Mouse (Mus musculus): ENCODE results near the gene Smarcd1. TPM values are rescaled to one million over a fixed set of nuclear protein-coding genes. Genes with fewer than 3 reads are reported as not detected.
"Not testable (repeated sequence)": the region's sequence is repeated elsewhere in the genome, so short reads cannot be mapped to it uniquely, and the experiment has no call there.

The Smarcd1 gene
- total RNA-seq, 2 experiments from 2014 or later = 134 to 148 TPM

- intact Hi-C loops (cut with DNase I) = loop anchor here (10.0 kb wide), 1 partner anchor 48 kb away; the partner anchor contains the start of gene Cers5
- DNase-seq = no peak
These were observed 24.6 kb downstream of the Smarcd1 start for GRCm38 (mm10) chr15:99726549-99726948.

- not testable (repeated sequence) for DNase-seq
- intact Hi-C loops (cut with DNase I) = loop anchor here (10.0 kb wide), 1 partner anchor 48 kb away; the partner anchor contains the start of gene Cers5
These were observed 25.1 kb downstream of the Smarcd1 start for GRCm38 (mm10) chr15:99727039-99727438.

- DNase-seq = no peak
- intact Hi-C loops (cut with DNase I) = loop anchor here (10.0 kb wide), 1 partner anchor 47 kb away; the partner anchor contains the start of gene Cers5
These were observed 25.6 kb downstream of the Smarcd1 start for GRCm38 (mm10) chr15:99727525-99727924.

GRCm38 (mm10) chr15:99728211-99728610 is 26.3 kb downstream of the Smarcd1 start:
- intact Hi-C loops (cut with DNase I) = loop anchor here (10.0 kb wide), 1 partner anchor 47 kb away; the partner anchor contains the start of gene Cers5
- no peak for DNase-seq

- no peak for DNase-seq
- intact Hi-C loops (cut with DNase I) = loop anchor here (10.0 kb wide), 1 partner anchor 46 kb away; the partner anchor contains the start of gene Cers5
These were observed 27.3 kb downstream of the Smarcd1 start for GRCm38 (mm10) chr15:99729056-99729783.

GRCm38 (mm10) chr15:99731167-99731566 is 29.2 kb downstream of the Smarcd1 start:
- intact Hi-C loops (cut with DNase I) = no loop called here
- no peak for DNase-seq

GRCm38 (mm10) chr15:99731678-99732077 is 29.7 kb downstream of the Smarcd1 start:
- DNase-seq = no peak
- intact Hi-C loops (cut with DNase I) = no loop called here

- intact Hi-C loops (cut with DNase I) = no loop called here
These were observed 31.3 kb downstream of the Smarcd1 start for GRCm38 (mm10) chr15:99733186-99733585.

GRCm38 (mm10) chr15:99735631-99736030 is 33.7 kb downstream of the Smarcd1 start:
- intact Hi-C loops (cut with DNase I) = no loop called here
- peak; percentile 100 for DNase-seq

More at GRCm38 (mm10) chr15:99733186-99733585, 31.3 kb downstream of the Smarcd1 start:
- no peak for DNase-seq

- intact Hi-C loops (cut with DNase I) = no loop called here
- no peak for DNase-seq
These were observed 34.7 kb downstream of the Smarcd1 start for GRCm38 (mm10) chr15:99736675-99737074.

GRCm38 (mm10) chr15:99740229-99740628 is 38.3 kb downstream of the Smarcd1 start:
- DNase-seq = no peak
- intact Hi-C loops (cut with DNase I) = no loop called here

- intact Hi-C loops (cut with DNase I) = no loop called here
- no peak for DNase-seq
These were observed 52.3 kb downstream of the Smarcd1 start for GRCm38 (mm10) chr15:99754204-99754603.

Other genes starting within 250 kb of the Smarcd1 start
- 10 to 100 TPM; 39.0 to 39.2 TPM for gene Nckap5l, start 244.4 kb upstream of the Smarcd1 start, total RNA-seq (2021)
- gene Bcdin3d, start 227.4 kb upstream of the Smarcd1 start, total RNA-seq (2021) = 1 to 10 TPM; 7.8 to 8.0 TPM
- 10 to 100 TPM; 53.6 to 65.1 TPM for gene Faim2, start 174.0 kb upstream of the Smarcd1 start, total RNA-seq (2021)
- not detected for gene Aqp2, start 123.1 kb upstream of the Smarcd1 start, total RNA-seq (2021)
- gene Aqp5, start 111.3 kb upstream of the Smarcd1 start, total RNA-seq (2021) = 1 to 10 TPM in 1 of 2 experiments, under 1 TPM in 1; 0.28 to 1.1 TPM
- gene Aqp6, start 100.7 kb upstream of the Smarcd1 start, total RNA-seq (2021) = not detected
- 10 to 100 TPM; 22.0 to 26.1 TPM for gene Racgap1, start 50.5 kb upstream of the Smarcd1 start, total RNA-seq (2021)
- gene Asic1, start 31.8 kb upstream of the Smarcd1 start, total RNA-seq (2021) = 100 to 1,000 TPM; 101 to 102 TPM
- not detected for gene Gm17349, start 3.4 kb downstream of the Smarcd1 start, total RNA-seq (2021)
- gene Gpd1, start 15.4 kb downstream of the Smarcd1 start, total RNA-seq (2021) = 1 to 10 TPM; 6.7 to 6.8 TPM
- gene Cox14, start 23.5 kb downstream of the Smarcd1 start, total RNA-seq (2021) = 10 to 100 TPM; 68.0 to 73.4 TPM
- gene Cers5, start 70.8 kb downstream of the Smarcd1 start, total RNA-seq (2021) = 10 to 100 TPM; 58.0 to 62.3 TPM
- gene Lima1, start 173.3 kb downstream of the Smarcd1 start, total RNA-seq (2021) = 10 to 100 TPM; 13.6 to 15.6 TPM

All from left cerebral cortex, postnatal 4 days (tissue).